Mouse (Mus musculus) right cerebral cortex, postnatal 36 days (tissue): ENCODE results near the gene Ankrd24.
"Not testable (repeated sequence)": the region's sequence is repeated elsewhere in the genome, so short reads cannot be mapped to it uniquely, and the experiment has no call there.

Experiments used
- DNase-seq, 2 experiments: peaks; one replicate each; pipeline ENCODE4 v3.0.0; 2022; ENCODE audit warnings: low spot score in 2 of 2, mixed read lengths in 1 of 2

The Ankrd24 gene

GRCm38 (mm10) chr10:81644162-81644561 is 15.8 kb downstream of the Ankrd24 start:
- no peak for DNase-seq

GRCm38 (mm10) chr10:81644716-81645115 is 16.4 kb downstream of the Ankrd24 start:
- peak in 1 of 2 experiments; percentile 1 for DNase-seq

GRCm38 (mm10) chr10:81645391-81645790 is 17.1 kb downstream of the Ankrd24 start:
- DNase-seq: peak in 1 of 2 experiments; percentile 0

GRCm38 (mm10) chr10:81646015-81646555 is 17.7 kb downstream of the Ankrd24 start:
- DNase-seq: peak in 1 of 2 experiments; percentile 1

- DNase-seq: peak; percentile 74 to 81
Measured at GRCm38 (mm10) chr10:81648803-81649775, 20.7 kb downstream of the Ankrd24 start, which contains the start of gene Gm10778. TSS of gene Gm10778 (plus strand) at chr10:81649059.

GRCm38 (mm10) chr10:81655178-81655577 is 26.8 kb downstream of the Ankrd24 start:
- DNase-seq: no peak

GRCm38 (mm10) chr10:81656174-81656573 is 27.8 kb downstream of the Ankrd24 start:
- no peak for DNase-seq

GRCm38 (mm10) chr10:81687114-81687513 is 58.8 kb downstream of the Ankrd24 start:
- not testable (repeated sequence) for DNase-seq
